Mouse (Mus musculus) neural tube, embryonic 11.5 days (tissue): Measurements from ENCODE around the gene Pqlc2. TPM values are rescaled to one million over a fixed set of nuclear protein-coding genes. Genes with fewer than 3 reads are reported as not detected.

Experiments
- ATAC-seq: fragments of 200-750 bp; cut with Nextera tagmentation; 2 replicates; pipeline ENCODE4 v1.8.0; 2017; ENCODE audit warnings: moderate number of reproducible peaks, mild to moderate bottlenecking, moderate TSS enrichment, moderate library complexity; ENCODE audit not compliant: insufficient read depth, low FRiP score, low TSS enrichment
- DNase-seq: peaks from one replicate; pipeline ENCODE4 v3.0.0-alpha.2; 2015; ENCODE audit warnings: low spot score
- H3K27ac ChIP-seq: fragments of 300-500 bp; sonication (generic); 2 replicates; pipeline ENCODE4 v1.5.1; 2014; ENCODE audit warnings: low read depth, mild to moderate bottlenecking, low read length
- H3K27me3 ChIP-seq: fragments of 300-500 bp; sonication (generic); 2 replicates; pipeline ENCODE4 v1.6.1; 2014; ENCODE audit warnings: mild to moderate bottlenecking, low read length, mixed read lengths; ENCODE audit not compliant: control insufficient read depth, insufficient read depth
- H3K36me3 ChIP-seq: fragments of 300-500 bp; sonication (generic); 2 replicates; pipeline ENCODE4 v1.6.1; 2014; ENCODE audit warnings: mild to moderate bottlenecking, low read length, moderate library complexity, mixed read lengths; ENCODE audit not compliant: control insufficient read depth, insufficient read depth
- H3K4me1 ChIP-seq: fragments of 300-500 bp; sonication (generic); 2 replicates; pipeline ENCODE4 v1.6.1; 2014; ENCODE audit warnings: low read length, mixed read lengths; ENCODE audit not compliant: control insufficient read depth, insufficient read depth
- H3K4me2 ChIP-seq: fragments of 300-500 bp; sonication (generic); 2 replicates; pipeline ENCODE4 v1.6.1; 2014; ENCODE audit warnings: low read depth, mild to moderate bottlenecking, moderate library complexity
- H3K4me3 ChIP-seq: fragments of 300-500 bp; sonication (generic); 2 replicates; pipeline ENCODE4 v1.5.1; 2014; ENCODE audit warnings: low read depth, low read length
- H3K9ac ChIP-seq: fragments of 300-500 bp; sonication (generic); 2 replicates; pipeline ENCODE4 v1.6.1; 2014; ENCODE audit warnings: mild to moderate bottlenecking, low read length
- H3K9me3 ChIP-seq: fragments of 300-500 bp; sonication (generic); 2 replicates; pipeline ENCODE4 v1.6.1; 2016; ENCODE audit warnings: low read length; ENCODE audit not compliant: control insufficient read depth
- WGBS: fragments of 180-500 bp; shearing (Covaris S2); extraction: QIAGEN DNeasy Blood & Tissue Kit; methylation state at CpG from one replicate; pipeline ENCODE4 v1.1.7; 2014; 5-methylcytosine and 5-hydroxymethylcytosine counted together
- polyA plus RNA-seq: library from polyadenylated mRNA; unstranded; fragments of >200 nt; fragmentation: Nextera tagmentation; extraction: Ambion mirVana; gene quantifications from 2 replicates; pipeline ENCODE4 v1.2.1, GENCODE M21; 2014

Gene Pqlc2
- polyA plus RNA-seq, 1 experiment from 2014 or later: 12.8 TPM

DNA sequence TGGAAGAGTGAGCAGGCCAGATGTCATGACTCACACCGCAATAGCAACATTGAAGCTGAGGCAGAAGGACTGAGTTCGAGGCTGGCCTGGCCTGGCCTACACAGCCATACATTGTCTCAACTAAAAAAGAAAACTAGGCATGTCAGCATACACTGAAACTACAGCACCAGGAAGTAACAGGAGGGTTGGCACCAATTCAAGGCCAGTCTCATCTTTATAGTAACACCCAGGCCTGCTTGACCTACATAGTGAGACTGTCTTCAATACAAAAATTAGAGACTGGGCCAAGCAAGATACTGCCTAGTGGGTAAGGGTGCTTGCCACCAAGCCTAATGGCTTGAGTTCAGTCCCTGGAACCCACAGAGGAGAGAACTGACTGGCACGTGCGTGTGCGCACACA, 18.5 kb downstream of the Pqlc2 start:
- H3K27me3 ChIP-seq: no peaks in the 10 kb centered on the region
- H3K36me3 ChIP-seq: peaks cover 4% of the 10 kb centered on the region; the same call in 1 of the 2 replicates
- H3K9me3 ChIP-seq: no peaks in the 10 kb centered on the region
- H3K4me2 ChIP-seq: no peak overlapping the region
- DNase-seq (no peak), ATAC-seq (no peak)
- H3K4me1 ChIP-seq: no peaks in the 10 kb centered on the region
- H3K27ac ChIP-seq: no peak overlapping the region
- H3K4me3 ChIP-seq: no peak overlapping the region
- over 99% methylated on average over 5 of the region's 5 CpGs for WGBS
- H3K9ac ChIP-seq: no peak overlapping the region

DNA sequence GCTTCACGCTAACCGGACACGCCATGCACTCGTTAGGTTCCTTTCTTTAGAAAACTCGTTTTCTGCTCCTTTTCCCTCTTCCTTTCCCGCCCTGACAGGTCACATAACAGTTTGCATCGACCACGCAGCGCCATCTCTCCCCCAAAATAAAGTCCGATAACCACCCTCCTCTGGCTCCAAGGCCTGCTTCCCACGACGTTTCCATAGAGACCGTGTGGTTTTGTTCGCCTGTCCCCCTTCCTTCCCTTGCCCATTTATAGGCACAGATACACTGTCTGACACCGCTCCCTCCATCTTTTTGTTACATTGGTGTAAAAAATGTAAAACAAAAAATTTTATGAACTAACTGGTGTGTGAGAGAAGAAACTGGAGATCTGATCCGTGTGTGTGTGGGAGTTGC, 19.4 kb downstream of the Pqlc2 start:
- WGBS: 92% methylated on average over 16 of the region's 16 CpGs

DNA sequence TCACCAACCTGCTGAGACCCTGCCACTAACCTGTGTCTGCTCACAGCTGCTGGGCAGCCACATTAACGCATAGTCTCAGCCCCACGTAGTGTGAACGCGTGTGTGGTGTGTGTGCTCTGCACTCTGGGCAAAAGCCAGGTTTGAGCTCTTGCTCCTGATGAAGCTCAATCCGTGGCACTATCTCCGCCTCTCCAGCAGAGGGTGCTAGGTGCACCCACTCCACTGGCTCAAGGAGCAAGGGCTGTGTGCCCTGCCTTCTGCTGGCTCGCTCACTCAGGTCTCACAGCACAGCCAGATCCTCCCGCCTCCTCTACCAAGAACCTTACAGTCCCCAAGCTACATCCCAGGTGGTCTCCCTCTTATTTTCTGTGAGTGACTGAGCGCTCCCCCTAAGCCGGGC, 21.5 kb downstream of the Pqlc2 start:
- DNase-seq: peak; percentile 35
- Histone ChIP-seq H3K4me1 (no peaks in the 10 kb centered on the region), H3K27ac (no peak overlapping the region), H3K27me3 (no peaks in the 10 kb centered on the region), H3K36me3 (peaks cover 4% of the 10 kb centered on the region; the same call in 1 of the 2 replicates), H3K9me3 (no peaks in the 10 kb centered on the region), H3K9ac (no peak overlapping the region), H3K4me2 (no peak overlapping the region), H3K4me3 (no peak overlapping the region)
- 68% methylated on average over 10 of the region's 10 CpGs for WGBS
- ATAC-seq: no peak

More for the DNA sequence above, 19.4 kb downstream of the Pqlc2 start:
- Histone ChIP-seq H3K4me3 (no peak overlapping the region), H3K27me3 (no peaks in the 10 kb centered on the region), H3K36me3 (peaks cover 4% of the 10 kb centered on the region; the same call in 1 of the 2 replicates), H3K4me2 (no peak overlapping the region), H3K4me1 (no peaks in the 10 kb centered on the region), H3K9ac (no peak overlapping the region), H3K9me3 (no peaks in the 10 kb centered on the region), H3K27ac (no peak overlapping the region)
- ATAC-seq: no peak
- DNase-seq: no peak

DNA sequence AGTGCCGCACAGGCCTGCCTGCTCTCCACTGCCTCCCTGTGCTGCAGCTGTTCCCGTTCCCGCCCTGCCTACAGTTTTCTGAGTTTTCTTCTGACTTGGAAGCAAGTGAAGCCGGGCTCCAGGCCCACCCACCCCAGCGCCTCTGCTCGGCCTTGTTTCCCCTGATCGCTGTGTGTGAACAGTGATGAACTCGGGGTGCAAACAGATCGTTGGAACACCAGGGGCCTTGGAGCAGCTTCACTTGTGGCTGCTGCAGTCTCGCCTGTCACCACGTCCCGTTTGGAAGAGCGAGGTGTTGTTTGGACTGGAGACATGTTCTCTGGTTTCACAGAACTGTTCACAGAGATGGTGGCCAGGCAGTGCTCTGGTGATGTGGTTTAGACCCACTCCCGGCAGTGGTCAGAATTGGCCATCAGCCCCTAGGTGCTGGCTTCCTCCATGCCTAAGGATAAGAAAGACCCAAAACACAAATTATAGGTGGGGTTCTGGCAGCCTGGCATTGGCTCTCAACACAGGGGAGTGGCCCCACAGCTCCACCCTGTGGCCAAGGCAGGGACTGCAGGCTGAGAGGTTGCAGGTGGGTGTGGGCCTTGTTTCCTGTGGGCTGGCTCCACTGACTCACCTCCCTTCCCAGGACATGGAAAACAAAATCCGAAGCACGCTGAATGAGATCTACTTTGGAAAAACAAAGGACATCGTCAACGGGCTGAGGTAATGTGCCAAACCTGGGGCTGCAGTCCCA, 23.2 kb downstream of the Pqlc2 start:
- Histone ChIP-seq H3K4me2 (no peak overlapping the region), H3K36me3 (peaks cover 4% of the 10 kb centered on the region; the same call in 1 of the 2 replicates), H3K4me1 (peaks cover 11% of the 10 kb centered on the region), H3K9ac (no peak overlapping the region), H3K27ac (no peak overlapping the region), H3K9me3 (no peaks in the 10 kb centered on the region), H3K27me3 (no peaks in the 10 kb centered on the region), H3K4me3 (no peak overlapping the region)
- ATAC-seq (no peak), DNase-seq (peak; percentile 80)
- 83% methylated on average over 18 of the region's 18 CpGs for WGBS

DNA sequence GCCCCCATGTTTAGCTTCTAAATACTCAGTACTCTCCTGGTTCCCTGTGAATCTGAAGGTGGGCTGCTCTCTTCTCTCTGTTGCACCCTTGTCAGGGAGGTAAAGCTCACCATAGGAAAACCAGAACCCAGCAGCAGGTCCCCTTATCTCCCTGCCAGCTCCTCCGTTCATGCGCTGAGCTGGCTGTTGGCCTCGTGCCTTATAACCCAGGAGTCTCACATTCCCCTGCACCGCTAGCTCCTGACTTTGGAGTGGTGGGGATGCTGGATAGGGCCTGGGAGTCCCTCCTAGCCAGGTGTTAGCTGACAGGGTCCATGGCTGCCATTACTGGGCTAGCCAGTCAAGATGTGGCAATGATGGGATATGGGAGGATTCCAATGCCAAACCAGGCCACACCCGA, 24.3 kb downstream of the Pqlc2 start:
- H3K4me2 ChIP-seq: no peak overlapping the region
- DNase-seq (no peak), ATAC-seq (no peak)
- peaks cover 20% of the 10 kb centered on the region for H3K4me1 ChIP-seq
- no peak overlapping the region for H3K27ac ChIP-seq
- peaks cover 6% of the 10 kb centered on the region; the same call in 1 of the 2 replicates for H3K36me3 ChIP-seq
- H3K9ac ChIP-seq: no peak overlapping the region
- H3K27me3 ChIP-seq: no peaks in the 10 kb centered on the region
- no peak overlapping the region for H3K4me3 ChIP-seq
- 90% methylated on average over 5 of the region's 5 CpGs for WGBS
- H3K9me3 ChIP-seq: no peaks in the 10 kb centered on the region

DNA sequence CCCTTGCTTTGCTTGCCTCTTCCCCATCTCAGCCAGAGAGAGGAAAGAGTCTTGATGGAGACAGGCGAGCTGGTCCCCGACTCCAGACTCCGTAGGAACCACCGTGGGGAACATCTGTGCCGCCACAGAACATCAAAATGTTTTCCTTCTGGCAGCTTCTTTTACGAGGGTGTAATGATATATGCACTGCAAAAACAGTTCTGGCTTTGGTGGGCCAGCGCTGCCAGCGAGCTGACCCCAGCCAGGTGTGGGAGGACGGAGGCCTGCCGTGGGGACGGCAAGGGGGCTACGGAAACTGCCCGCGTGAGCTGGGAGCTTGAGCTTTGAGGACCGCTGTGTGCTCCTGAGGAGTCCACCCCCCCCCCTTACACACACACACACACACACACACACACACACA, 25.6 kb downstream of the Pqlc2 start:
- no peaks in the 10 kb centered on the region for H3K27me3 ChIP-seq
- H3K4me1 ChIP-seq: peaks cover 20% of the 10 kb centered on the region
- DNase-seq (no peak), ATAC-seq (no peak)
- no peak overlapping the region for H3K4me3 ChIP-seq
- no peak overlapping the region for H3K9ac ChIP-seq
- peaks cover 4% of the 10 kb centered on the region for H3K36me3 ChIP-seq
- no peak overlapping the region for H3K27ac ChIP-seq
- 78% methylated on average over 15 of the region's 15 CpGs for WGBS
- H3K4me2 ChIP-seq: no peak overlapping the region
- H3K9me3 ChIP-seq: no peaks in the 10 kb centered on the region

DNA sequence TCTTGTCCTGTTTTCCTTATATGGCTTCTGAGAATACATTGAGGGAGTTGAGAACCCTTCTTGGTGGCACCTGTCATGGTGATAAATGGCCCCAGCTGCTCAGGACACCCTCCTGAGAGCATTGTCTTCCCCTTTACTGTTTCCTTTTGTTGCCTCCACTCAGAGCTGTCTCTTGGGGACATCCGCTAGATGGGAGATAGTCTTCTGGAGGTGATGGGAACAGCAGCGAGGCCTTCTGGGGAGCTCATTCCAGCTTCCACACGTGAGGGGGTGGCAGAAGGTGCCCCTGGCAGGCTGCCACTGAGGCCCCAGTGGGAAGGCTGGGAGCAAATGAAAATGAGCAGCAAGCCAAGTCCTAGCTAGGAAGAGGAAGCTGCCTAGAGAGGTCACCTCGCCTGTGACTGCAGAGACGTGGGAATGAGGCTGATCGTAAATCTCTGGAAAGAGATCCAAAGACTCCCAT, 27.5 kb downstream of the Pqlc2 start:
- peaks cover 20% of the 10 kb centered on the region for H3K4me1 ChIP-seq
- no peaks in the 10 kb centered on the region for H3K27me3 ChIP-seq
- H3K4me2 ChIP-seq: no peak overlapping the region
- ATAC-seq (no peak), DNase-seq (peak; percentile 33)
- peaks cover 2% of the 10 kb centered on the region for H3K36me3 ChIP-seq
- H3K9ac ChIP-seq: no peak overlapping the region
- peak overlapping the region; percentile 60 for H3K27ac ChIP-seq
- 34% methylated on average over 6 of the region's 6 CpGs for WGBS
- H3K9me3 ChIP-seq: no peaks in the 10 kb centered on the region
- no peak overlapping the region for H3K4me3 ChIP-seq

DNA sequence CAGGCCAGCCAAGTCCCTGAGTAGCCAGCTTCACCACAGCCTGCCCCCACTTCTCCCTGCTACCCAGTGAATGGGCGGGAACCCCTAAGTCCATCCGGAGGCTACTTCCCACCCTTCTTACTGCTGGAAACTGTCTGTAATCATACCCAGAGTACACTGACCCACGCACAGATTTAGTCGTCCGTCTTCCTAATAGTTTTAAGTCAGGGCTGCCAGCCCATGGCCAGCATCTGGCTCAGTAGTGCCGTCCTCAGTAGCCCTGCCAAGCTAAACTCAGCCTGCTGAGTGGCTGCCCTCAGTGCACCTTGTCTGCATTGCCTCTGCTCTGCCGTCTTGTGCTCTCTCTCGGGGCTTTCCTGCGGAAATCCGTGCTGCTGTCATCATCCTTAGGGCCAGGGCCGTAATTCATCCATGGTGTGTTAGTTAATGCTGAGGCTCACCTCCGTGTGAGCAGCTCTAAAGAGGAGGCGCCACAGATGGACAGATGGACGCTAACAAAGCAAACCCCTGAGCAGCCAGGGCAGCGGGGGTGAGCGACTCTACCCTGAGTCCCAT, 28.6 kb downstream of the Pqlc2 start:
- Histone ChIP-seq H3K36me3 (peaks cover 2% of the 10 kb centered on the region), H3K4me1 (peaks cover 20% of the 10 kb centered on the region), H3K27ac (peak overlapping the region; percentile 60), H3K27me3 (no peaks in the 10 kb centered on the region), H3K4me3 (no peak overlapping the region), H3K9ac (no peak overlapping the region), H3K4me2 (no peak overlapping the region), H3K9me3 (no peaks in the 10 kb centered on the region)
- DNase-seq (no peak), ATAC-seq (no peak)
- WGBS: 61% methylated on average over 16 of the region's 16 CpGs

DNA sequence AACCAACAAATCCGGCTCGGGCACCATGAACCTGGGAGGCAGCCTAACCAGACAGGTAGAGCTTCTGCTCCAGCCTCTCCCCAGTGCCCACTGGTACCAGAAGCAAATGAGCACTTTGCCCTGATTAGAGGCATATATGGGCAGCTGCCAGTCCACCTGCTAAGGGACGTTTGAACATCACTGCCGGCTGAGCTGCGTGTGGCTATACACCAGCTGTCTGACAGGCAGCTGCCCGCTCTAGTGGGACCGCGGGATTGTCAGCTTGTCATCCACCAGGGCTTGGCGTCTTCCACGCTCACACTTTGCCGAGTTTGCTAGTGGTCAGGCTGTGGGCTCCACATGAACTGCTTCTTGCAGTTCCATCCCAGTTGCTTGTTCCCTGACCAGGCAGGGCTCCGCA, 30.0 kb downstream of the Pqlc2 start:
- no peak for DNase-seq
- H3K27ac ChIP-seq: no peak overlapping the region
- no peaks in the 10 kb centered on the region for H3K9me3 ChIP-seq
- H3K27me3 ChIP-seq: no peaks in the 10 kb centered on the region
- no peak for ATAC-seq
- H3K36me3 ChIP-seq: peaks cover 3% of the 10 kb centered on the region
- H3K4me2 ChIP-seq: no peak overlapping the region
- peaks cover 20% of the 10 kb centered on the region for H3K4me1 ChIP-seq
- 92% methylated on average over 12 of the region's 12 CpGs for whole genome bisulfite sequencing
- no peak overlapping the region for H3K4me3 ChIP-seq
- no peak overlapping the region for H3K9ac ChIP-seq
